Mouse (Mus musculus) G1E (cell line): ENCODE measurements around the gene Rab5b. TPM values are rescaled to one million over a fixed set of nuclear protein-coding genes. Genes with fewer than 3 reads are reported as not detected.

Experiments
- ATAC-seq: 2 replicates; pipeline ENCODE4 v1.8.0; 2016; ENCODE audit warnings: mild to moderate bottlenecking; ENCODE audit not compliant: insufficient number of reproducible peaks, poor library complexity, low FRiP score, severe bottlenecking; ENCODE audit errors: extremely low read depth
- DNase-seq: peaks from one replicate; pipeline ENCODE4 v3.0.0; 2012; ENCODE audit warnings: low spot score
- H3K27me3 ChIP-seq: 2 replicates; pipeline ENCODE4 v1.6.1; 2012; ENCODE audit warnings: mild to moderate bottlenecking, low read length, inconsistent platforms; ENCODE audit not compliant: insufficient read depth
- H3K36me3 ChIP-seq: replicated peaks from 2 replicates; pipeline ENCODE3; 2012; ENCODE audit warnings: mild to moderate bottlenecking, inconsistent platforms
- H3K4me1 ChIP-seq: 2 replicates; pipeline ENCODE4 v1.6.1; 2012; ENCODE audit warnings: low read depth, low read length, inconsistent platforms, mixed read lengths; ENCODE audit not compliant: insufficient read depth
- H3K4me3 ChIP-seq: 2 replicates; pipeline ENCODE4 v1.5.1; 2012; ENCODE audit warnings: low read depth, mild to moderate bottlenecking, inconsistent platforms, low read length, moderate library complexity, mixed read lengths
- H3K9me3 ChIP-seq: replicated peaks from 2 replicates; pipeline ENCODE4 v1.6.1; 2012; ENCODE audit warnings: inconsistent platforms
- CTCF ChIP-seq: IDR thresholded peaks from 2 replicates; pipeline ENCODE4 v1.5.1; 2012; ENCODE audit warnings: low read depth, low read length, inconsistent platforms, mixed read lengths
- GATA1 ChIP-seq: IDR thresholded peaks from 2 replicates; pipeline ENCODE4 v1.6.1; 2012; ENCODE audit warnings: borderline replicate concordance, low read length, inconsistent platforms, mixed read lengths
- GATA2 ChIP-seq: IDR thresholded peaks from 2 replicates; pipeline ENCODE4 v1.6.1; 2012; ENCODE audit warnings: low read depth, low read length, inconsistent platforms, borderline replicate concordance
- POLR2AphosphoS5 ChIP-seq: IDR thresholded peaks from 2 replicates; pipeline ENCODE4 v1.6.1; 2012; ENCODE audit warnings: low read depth, low read length, inconsistent platforms; ENCODE audit not compliant: insufficient replicate concordance
- TAL1 ChIP-seq: conservative IDR thresholded peaks from 2 replicates; pipeline ENCODE4 v1.6.1; 2012; ENCODE audit warnings: low read depth, low read length, inconsistent platforms, mixed read lengths
- polyA plus RNA-seq: library from polyadenylated mRNA; stranded (reverse); fragments of >175 nt; gene quantifications from 2 replicates; pipeline ENCODE4 v1.2.3, GENCODE M21; 2012
- total RNA-seq, 2 experiments: library from RNA; stranded (forward) in 1 of 2; stranded (reverse) in 1 of 2; fragments of 200-1000 nt in 1 of 2; fragments of >200 nt in 1 of 2; fragmentation: Nextera tagmentation in 1 of 2; gene quantifications; 2 replicates each; pipeline ENCODE4 v1.2.3; 2014 to 2017

The Rab5b gene
- total and polyA plus RNA-seq, 3 experiments = 20.0 to 49.1 (median 48.0) TPM

DNA sequence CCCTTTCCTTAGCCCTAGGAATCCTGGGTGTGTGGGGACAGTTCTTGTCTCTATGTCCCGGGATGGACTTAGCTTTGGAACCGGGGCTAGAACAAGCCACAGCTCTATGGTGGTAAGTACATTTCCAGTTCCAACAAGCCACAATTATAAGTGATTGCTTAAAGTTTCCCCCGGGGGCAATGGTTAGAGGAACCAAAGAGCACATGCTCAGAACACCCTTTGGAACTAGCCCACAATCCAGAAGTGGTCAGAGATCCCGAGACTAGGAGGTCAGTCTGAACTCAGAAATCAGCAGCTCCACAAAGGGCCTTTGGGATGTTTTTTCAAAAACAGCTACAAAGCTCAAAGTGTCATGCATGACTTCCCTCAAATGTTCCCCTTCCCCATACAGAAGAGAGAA is 42.2 kb downstream of the Rab5b start:
- TF ChIP-seq GATA2 (no peak), GATA1 (no peak), TAL1 (no peak), CTCF (no peak), POLR2AphosphoS5 (no peak)
- no peaks in the 10 kb centered on the region for H3K9me3 ChIP-seq
- peaks cover 23% of the 10 kb centered on the region for H3K27me3 ChIP-seq
- ATAC-seq (no peak), DNase-seq (no peak)
- peaks cover 16% of the 10 kb centered on the region for H3K4me1 ChIP-seq
- H3K36me3 ChIP-seq = no peaks in the 10 kb centered on the region
- H3K4me3 ChIP-seq = no peak overlapping the region

GRCm38 (mm10) chr10:128646139-128647089 is 49.6 kb downstream of the Rab5b start:
- ATAC-seq = peak; percentile 69
- Histone ChIP-seq H3K4me3 (peak overlapping the region; percentile 76), H3K9me3 (no peaks in the 10 kb centered on the region), H3K4me1 (peaks cover 55% of the 10 kb centered on the region), H3K27me3 (no peaks in the 10 kb centered on the region; the same call in 1 of the 2 replicates), H3K36me3 (peaks cover 22% of the 10 kb centered on the region)
- TF ChIP-seq POLR2AphosphoS5 = no peak
- no peak for TF ChIP-seq CTCF
- TF ChIP-seq GATA1 = no peak
- TF ChIP-seq TAL1 = no peak
- no peak for TF ChIP-seq GATA2
- DNase-seq = peak; percentile 74

- no peaks in the 10 kb centered on the region for H3K9me3 ChIP-seq
- peak; percentile 67 for ATAC-seq
- H3K4me1 ChIP-seq = peaks cover 58% of the 10 kb centered on the region
- H3K36me3 ChIP-seq = peaks cover 32% of the 10 kb centered on the region
- no peak for TF ChIP-seq GATA1
- TF ChIP-seq GATA2 = no peak
- no peak for TF ChIP-seq POLR2AphosphoS5
- TF ChIP-seq TAL1 = no peak
- no peak for TF ChIP-seq CTCF
- DNase-seq = peak; percentile 81
- H3K4me3 ChIP-seq = peak within 1 kb of the TSS; percentile 76
- H3K27me3 ChIP-seq = no peaks in the 10 kb centered on the region
Observed at GRCm38 (mm10) chr10:128645111-128646011, 50.7 kb downstream of the Rab5b start, which contains the start of gene Ikzf4. Gene Ikzf4 (minus strand): TSS chr10:128645991.

DNA sequence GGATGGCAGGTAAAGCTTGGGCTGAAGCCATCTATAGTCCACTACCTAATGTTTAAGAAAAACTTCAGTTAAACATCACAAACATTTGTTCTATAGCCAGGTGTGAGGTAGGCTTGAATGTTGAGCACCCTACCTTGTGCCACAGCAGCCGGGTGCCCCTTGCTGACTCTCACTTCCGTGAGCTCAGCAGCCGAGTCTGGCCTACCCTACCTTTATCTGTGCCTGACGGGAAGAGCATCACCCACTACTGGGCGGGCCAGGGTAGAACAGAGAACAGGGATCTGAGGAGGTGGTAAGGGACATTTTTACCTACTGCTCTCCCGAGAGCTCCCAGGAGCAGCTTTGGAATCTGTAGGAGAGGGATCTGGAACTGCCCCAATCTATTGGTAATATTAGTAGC is 53.3 kb downstream of the Rab5b start:
- no peak for DNase-seq
- Histone ChIP-seq H3K9me3 (no peaks in the 10 kb centered on the region), H3K4me3 (no peak overlapping the region), H3K27me3 (no peaks in the 10 kb centered on the region), H3K36me3 (peaks cover 55% of the 10 kb centered on the region), H3K4me1 (peaks cover 58% of the 10 kb centered on the region)
- no peak for TF ChIP-seq TAL1
- no peak for TF ChIP-seq CTCF
- TF ChIP-seq POLR2AphosphoS5 = no peak
- no peak for TF ChIP-seq GATA1
- TF ChIP-seq GATA2 = no peak
- no peak for ATAC-seq

GRCm38 (mm10) chr10:128641871-128642270 is 54.2 kb downstream of the Rab5b start:
- H3K4me3 ChIP-seq = no peak overlapping the region
- H3K36me3 ChIP-seq = peaks cover 60% of the 10 kb centered on the region
- TF ChIP-seq POLR2AphosphoS5 = no peak
- TF ChIP-seq GATA1 = no peak
- no peak for TF ChIP-seq GATA2
- TF ChIP-seq CTCF = no peak
- TF ChIP-seq TAL1 = no peak
- peaks cover 55% of the 10 kb centered on the region for H3K4me1 ChIP-seq
- ATAC-seq (no peak), DNase-seq (no peak)
- no peaks in the 10 kb centered on the region for H3K9me3 ChIP-seq
- no peaks in the 10 kb centered on the region for H3K27me3 ChIP-seq

GRCm38 (mm10) chr10:128640891-128641290 is 55.2 kb downstream of the Rab5b start:
- H3K4me1 ChIP-seq = peaks cover 52% of the 10 kb centered on the region
- no peak overlapping the region for H3K4me3 ChIP-seq
- no peak for TF ChIP-seq TAL1
- TF ChIP-seq GATA2 = no peak
- TF ChIP-seq CTCF = no peak
- TF ChIP-seq POLR2AphosphoS5 = no peak
- no peak for TF ChIP-seq GATA1
- peaks cover 69% of the 10 kb centered on the region for H3K36me3 ChIP-seq
- no peaks in the 10 kb centered on the region for H3K27me3 ChIP-seq
- no peak for ATAC-seq
- DNase-seq = no peak
- no peaks in the 10 kb centered on the region for H3K9me3 ChIP-seq
